Mouse (Mus musculus) kidney, embryonic 15.5 days (tissue): ENCODE measurements at regions not wholly inside any gene's neighbourhood (a gene's known extent, or its start where the extent isn't known, plus 50 kb on each side); places are given as distances from the start of the nearest gene placed in this dataset.

Experiments used
- ATAC-seq: fragments of 200-750 bp; cut with Nextera tagmentation; replicated peaks from 2 replicates; pipeline ENCODE4 v1.8.0; 2017; ENCODE audit warnings: moderate TSS enrichment; ENCODE audit not compliant: low FRiP score
- H3K27ac ChIP-seq: fragments of 300-500 bp; sonication (generic); 2 replicates; pipeline ENCODE4 v1.5.1; 2015; ENCODE audit warnings: mild to moderate bottlenecking, inconsistent platforms
- H3K27me3 ChIP-seq: fragments of 300-500 bp; sonication (generic); 2 replicates; pipeline ENCODE4 v1.6.1; 2015; ENCODE audit warnings: inconsistent platforms
- H3K36me3 ChIP-seq: fragments of 300-500 bp; sonication (generic); 2 replicates; pipeline ENCODE4 v1.6.1; 2015; ENCODE audit warnings: inconsistent platforms
- H3K4me1 ChIP-seq: fragments of 300-500 bp; sonication (generic); 2 replicates; pipeline ENCODE4 v1.6.1; 2015; ENCODE audit warnings: inconsistent platforms
- H3K4me2 ChIP-seq: fragments of 300-500 bp; sonication (generic); 2 replicates; pipeline ENCODE4 v1.6.1; 2015; ENCODE audit warnings: moderate library complexity, mild to moderate bottlenecking, inconsistent platforms
- H3K4me3 ChIP-seq: fragments of 300-500 bp; sonication (generic); replicated peaks from 2 replicates; pipeline ENCODE4 v1.5.1; 2015; ENCODE audit warnings: mild to moderate bottlenecking, inconsistent platforms
- H3K9ac ChIP-seq: fragments of 300-500 bp; sonication (generic); 2 replicates; pipeline ENCODE4 v1.6.1; 2015; ENCODE audit warnings: mild to moderate bottlenecking, inconsistent platforms
- H3K9me3 ChIP-seq: fragments of 300-500 bp; sonication (generic); replicated peaks from 2 replicates; pipeline ENCODE4 v1.6.1; 2016; ENCODE audit warnings: inconsistent platforms
- WGBS: fragments of 180-500 bp; shearing (Covaris S2); methylation state at CpG from one replicate; pipeline ENCODE4 v1.1.7; 2015; ENCODE audit warnings: mixed read lengths; 5-methylcytosine and 5-hydroxymethylcytosine counted together

DNA sequence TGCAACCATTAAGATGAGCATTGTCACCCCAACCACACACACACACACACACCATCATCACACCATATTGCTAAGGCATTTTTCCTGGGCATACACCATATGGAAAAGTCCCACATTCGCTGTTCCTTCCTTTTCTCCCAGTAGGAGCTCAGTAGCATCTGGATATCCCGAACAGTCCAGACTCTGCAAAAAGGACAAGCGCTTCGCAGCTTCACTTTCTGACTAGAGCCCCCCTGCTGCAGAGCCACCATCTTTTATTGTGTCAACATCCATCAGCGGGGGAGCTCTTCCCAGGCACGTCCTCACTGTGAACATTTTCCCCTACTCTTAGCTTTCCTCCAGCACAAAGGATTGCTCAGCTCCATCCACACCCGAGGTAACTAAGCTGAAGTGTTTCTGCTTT lies 300.1 kb downstream of the Mat2b start:
- peak; percentile 15; the same call in 1 of the 2 replicates for ATAC-seq
- H3K9me3 ChIP-seq: no peaks in the 10 kb centered on the region
- H3K27me3 ChIP-seq: no peaks in the 10 kb centered on the region
- 0 out of 2 replicates have a peak, but pooled peaks cover 3% of the 10 kb centered on the region for H3K4me1 ChIP-seq
- H3K27ac ChIP-seq: no peak overlapping the region
- no peak overlapping the region for H3K9ac ChIP-seq
- 57% methylated on average over 7 of the region's 7 CpGs for WGBS
- no peaks in the 10 kb centered on the region for H3K36me3 ChIP-seq
- no peak overlapping the region for H3K4me2 ChIP-seq
- H3K4me3 ChIP-seq: no peak overlapping the region

DNA sequence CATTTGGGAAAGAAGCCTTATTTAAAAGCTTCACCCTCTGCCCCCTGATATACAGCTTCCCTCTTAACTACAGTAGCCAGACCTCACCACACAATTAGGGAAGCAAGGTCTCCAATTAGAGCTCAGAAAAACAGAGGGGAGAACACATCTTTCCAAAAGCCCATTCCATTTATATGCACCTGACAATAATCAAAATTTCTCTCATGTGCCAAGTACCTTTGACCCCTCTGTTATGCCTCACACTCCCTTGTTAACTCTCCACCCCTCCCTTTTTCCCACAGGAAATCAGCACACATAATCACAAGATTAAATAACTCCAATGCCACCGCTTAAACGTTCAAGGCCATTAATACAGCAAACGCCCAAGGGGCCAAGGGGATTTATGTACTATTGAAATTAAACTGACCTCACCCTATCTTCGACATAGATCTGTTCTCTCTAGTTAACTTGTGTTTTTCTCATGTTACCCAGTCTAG lies 300.7 kb downstream of the Mat2b start:
- H3K9ac ChIP-seq: no peak overlapping the region
- H3K4me2 ChIP-seq: no peak overlapping the region
- no peaks in the 10 kb centered on the region for H3K36me3 ChIP-seq
- WGBS: 21% methylated on average over 4 of the region's 4 CpGs
- peak; percentile 56 for ATAC-seq
- H3K27me3 ChIP-seq: no peaks in the 10 kb centered on the region
- H3K4me1 ChIP-seq: 0 out of 2 replicates have a peak, but pooled peaks cover 3% of the 10 kb centered on the region
- no peaks in the 10 kb centered on the region for H3K9me3 ChIP-seq
- H3K27ac ChIP-seq: no peak overlapping the region
- H3K4me3 ChIP-seq: no peak overlapping the region

DNA sequence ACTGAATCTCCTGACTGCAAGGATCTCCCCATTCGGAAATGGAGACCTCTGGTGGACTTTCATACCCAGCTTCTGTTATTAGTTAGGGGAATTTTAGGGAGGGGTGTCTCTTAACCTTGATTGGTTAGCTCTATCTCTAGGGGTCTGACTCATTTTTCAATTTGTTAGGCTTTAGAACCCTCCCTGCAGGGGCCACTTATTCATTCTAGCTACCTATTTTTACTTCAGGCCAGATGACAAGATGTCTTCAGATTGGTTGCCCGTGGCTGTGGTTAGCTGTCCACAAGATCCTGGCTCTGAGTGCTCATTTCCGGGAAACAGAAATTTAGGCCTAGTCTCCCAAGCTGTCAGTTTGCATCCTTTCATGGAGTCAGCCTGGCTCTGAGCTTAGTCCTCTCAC lies 314.3 kb downstream of the Mat2b start:
- no peak overlapping the region for H3K27ac ChIP-seq
- no peaks in the 10 kb centered on the region for H3K9me3 ChIP-seq
- no peaks in the 10 kb centered on the region for H3K27me3 ChIP-seq
- ATAC-seq: no peak
- 76% methylated on average over 3 of the region's 3 CpGs for WGBS
- no peak overlapping the region for H3K4me2 ChIP-seq
- H3K4me3 ChIP-seq: no peak overlapping the region
- H3K36me3 ChIP-seq: no peaks in the 10 kb centered on the region
- H3K4me1 ChIP-seq: no peaks in the 10 kb centered on the region
- H3K9ac ChIP-seq: no peak overlapping the region

DNA sequence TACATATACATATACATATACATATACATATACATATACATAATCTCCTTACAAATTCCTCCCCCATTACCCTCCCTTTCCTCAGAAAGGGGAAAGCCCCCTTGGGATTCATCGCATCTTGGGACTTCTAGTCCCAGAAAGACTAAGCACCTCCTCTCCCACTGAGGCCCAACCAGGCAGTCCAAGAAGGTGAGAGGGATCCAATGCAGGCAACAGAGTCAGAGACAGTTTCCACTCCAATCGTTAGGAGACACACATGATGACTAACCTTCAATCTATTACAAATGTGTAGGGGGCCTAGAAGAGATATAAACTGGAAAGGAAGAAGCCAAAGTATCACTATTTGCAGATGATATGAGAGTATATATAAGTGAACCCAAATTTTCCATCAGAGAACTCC lies 323.3 kb downstream of the Mat2b start:
- H3K9me3 ChIP-seq: no peaks in the 10 kb centered on the region
- no peaks in the 10 kb centered on the region for H3K36me3 ChIP-seq
- no peak for ATAC-seq
- H3K4me1 ChIP-seq: no peaks in the 10 kb centered on the region
- H3K4me3 ChIP-seq: no peak overlapping the region
- WGBS: 85% methylated on average over 2 of the region's 2 CpGs
- no peaks in the 10 kb centered on the region for H3K27me3 ChIP-seq
- H3K4me2 ChIP-seq: no peak overlapping the region
- H3K9ac ChIP-seq: no peak overlapping the region
- H3K27ac ChIP-seq: no peak overlapping the region

DNA sequence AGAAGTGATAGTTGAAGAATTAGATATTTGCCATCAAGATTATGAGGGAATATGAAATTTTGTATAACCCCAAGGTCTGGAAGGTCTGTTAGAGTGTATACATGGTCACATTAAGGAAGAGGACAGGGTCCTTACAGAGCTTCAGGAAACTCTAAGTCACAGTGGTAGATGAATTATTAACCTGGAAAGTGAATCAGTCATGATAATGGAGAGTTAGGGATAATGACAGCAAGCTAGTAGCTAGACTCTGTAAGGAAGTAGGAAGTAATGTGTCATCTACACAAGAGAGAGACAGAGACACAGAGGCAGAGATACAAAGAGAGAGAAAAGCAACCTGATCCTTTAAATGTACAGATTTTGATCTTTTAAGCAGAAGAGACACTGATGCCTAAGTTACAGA lies 328.4 kb downstream of the Mat2b start:
- Histone ChIP-seq H3K9ac (no peak overlapping the region), H3K36me3 (no peaks in the 10 kb centered on the region), H3K27ac (no peak overlapping the region), H3K4me1 (peaks cover 4% of the 10 kb centered on the region; the same call in 1 of the 2 replicates), H3K4me3 (no peak overlapping the region), H3K9me3 (no peaks in the 10 kb centered on the region), H3K27me3 (no peaks in the 10 kb centered on the region), H3K4me2 (no peak overlapping the region)
- ATAC-seq: peak; percentile 25; the same call in 1 of the 2 replicates

DNA sequence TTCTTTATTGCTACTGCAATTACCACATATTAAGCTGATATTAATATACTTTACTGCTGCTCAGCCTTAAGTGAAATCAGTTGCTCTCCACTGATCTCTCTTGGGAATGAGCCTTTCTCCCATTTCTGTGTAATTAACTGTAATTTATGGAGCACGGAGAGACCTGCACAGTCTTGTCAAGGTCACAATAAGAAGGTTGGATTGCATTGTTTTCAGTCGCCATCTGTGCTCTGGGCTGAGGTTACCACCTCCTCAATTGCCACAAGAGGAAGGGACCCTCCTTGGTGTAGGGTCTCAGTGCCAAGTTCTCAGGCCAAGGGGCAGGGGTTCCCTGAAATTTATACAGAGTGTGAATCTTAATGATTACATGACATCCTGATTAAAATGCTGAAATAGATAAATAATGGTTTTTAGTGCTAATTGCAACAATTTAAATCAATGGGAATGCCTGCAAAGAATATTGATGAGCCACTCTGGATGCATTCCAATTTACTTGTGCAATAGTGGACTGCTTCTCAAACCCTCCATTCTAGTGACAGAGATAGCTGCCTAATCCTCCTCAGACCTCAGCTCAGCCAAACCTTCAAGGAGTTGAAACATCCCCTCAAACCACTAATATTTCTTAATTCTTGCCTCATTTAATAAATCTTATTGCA lies 332.3 kb downstream of the Mat2b start:
- ATAC-seq: peak; percentile 95

More for the DNA sequence above, 332.3 kb downstream of the Mat2b start:
- peaks cover 4% of the 10 kb centered on the region; the same call in 1 of the 2 replicates for H3K4me1 ChIP-seq
- H3K27me3 ChIP-seq: no peaks in the 10 kb centered on the region
- H3K9me3 ChIP-seq: no peaks in the 10 kb centered on the region
- 19% methylated on average over 2 of the region's 2 CpGs for WGBS
- H3K4me3 ChIP-seq: no peak overlapping the region
- no peak overlapping the region for H3K4me2 ChIP-seq
- no peaks in the 10 kb centered on the region for H3K36me3 ChIP-seq
- no peak overlapping the region for H3K27ac ChIP-seq
- no peak overlapping the region for H3K9ac ChIP-seq
